Mouse (Mus musculus): Measurements from ENCODE around the gene Trmt5. TPM values are rescaled to one million over a fixed set of nuclear protein-coding genes. Genes with fewer than 3 reads are reported as not detected.

Gene Trmt5
- total RNA-seq (2022), result 10 to 100 TPM; 11.2 to 14.4 (median 12.3) TPM

DNA sequence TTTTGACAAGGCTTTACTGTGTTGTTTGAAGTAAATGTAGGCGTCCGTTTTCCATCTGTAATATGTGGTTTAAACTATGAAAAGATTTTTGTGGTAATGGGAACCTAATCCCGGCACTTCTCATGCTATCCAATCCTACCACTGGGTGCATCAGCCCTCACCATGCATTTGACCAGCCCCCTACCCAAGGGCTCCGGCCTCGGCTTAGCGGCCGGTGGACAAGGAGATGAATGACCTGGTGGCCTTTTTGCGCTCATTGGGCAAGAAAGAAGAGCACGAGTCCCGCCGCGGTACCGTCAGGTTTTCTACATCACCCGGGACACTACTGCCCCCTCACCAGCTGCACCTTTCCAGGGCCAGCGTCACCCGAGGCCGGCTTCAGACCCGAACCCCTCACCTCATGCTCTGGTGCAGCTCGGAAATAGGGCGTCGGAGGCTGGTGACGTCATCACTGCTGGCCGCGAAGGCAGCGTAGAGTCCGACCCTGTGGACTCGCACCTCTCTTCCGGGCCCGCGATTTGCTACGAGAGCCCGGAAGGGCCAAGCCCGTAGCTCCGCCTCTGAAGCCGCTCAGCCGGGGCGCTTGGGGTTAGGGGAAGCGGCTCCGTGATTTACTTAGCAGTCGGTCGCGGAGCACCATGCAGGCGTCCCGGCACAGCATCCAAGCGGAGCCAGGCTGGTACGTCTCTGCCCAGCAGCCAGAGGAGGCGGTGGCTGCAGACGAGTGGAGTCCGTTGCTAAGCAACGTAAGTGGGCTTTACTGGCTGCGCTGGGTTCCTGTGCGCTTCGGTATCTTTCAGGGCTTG is at the start of gene Trmt5, which contains the start of gene Slc38a6:
Gene Trmt5, minus strand, starts transcription at position 424 of the 806 bp plus-strand sequence.
Gene Slc38a6, plus strand, starts transcription at position 493 of the 806 bp plus-strand sequence.
- DNase-seq (ENCODE audit: low spot score in 2 of 2), result peak; percentile 90 to 92

- peak in 1 of 2 experiments; percentile 32 for DNase-seq (ENCODE audit: low spot score in 2 of 2)
Observed at GRCm38 (mm10) chr12:73334051-73334551, 47.6 kb upstream of the Trmt5 start.

- DNase-seq (ENCODE audit: low spot score in 2 of 2), result no peak
Observed at GRCm38 (mm10) chr12:73332701-73333100, 46.2 kb upstream of the Trmt5 start.

GRCm38 (mm10) chr12:73330236-73330635 is 43.7 kb upstream of the Trmt5 start:
- DNase-seq (ENCODE audit: low spot score in 2 of 2), result no peak

- DNase-seq (ENCODE audit: low spot score in 2 of 2), result no peak
Observed at GRCm38 (mm10) chr12:73328448-73329167, 42.1 kb upstream of the Trmt5 start.

DNA sequence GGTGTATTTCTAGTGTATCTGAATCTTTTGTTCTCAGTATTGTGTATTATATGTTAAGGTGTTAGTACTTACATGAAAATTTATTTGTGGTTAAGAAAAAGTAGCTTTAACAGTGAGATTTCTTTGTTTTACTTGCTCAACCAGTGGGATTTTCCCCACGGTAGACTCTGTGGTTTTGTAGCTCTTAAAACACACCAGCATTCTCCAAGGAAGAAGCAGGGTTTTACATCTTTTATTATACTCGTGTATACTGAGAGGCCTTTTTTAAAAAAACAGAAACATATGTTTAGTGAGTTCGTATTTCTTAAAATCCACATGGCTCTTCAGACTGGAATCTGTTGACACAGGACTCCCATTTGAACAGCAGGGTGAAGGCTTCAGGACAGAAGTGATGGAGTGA is 40.9 kb upstream of the Trmt5 start:
- no peak for DNase-seq (ENCODE audit: low spot score in 2 of 2)

- no peak for DNase-seq (ENCODE audit: low spot score in 2 of 2)
Observed at GRCm38 (mm10) chr12:73325617-73326016, 39.1 kb upstream of the Trmt5 start.

DNA sequence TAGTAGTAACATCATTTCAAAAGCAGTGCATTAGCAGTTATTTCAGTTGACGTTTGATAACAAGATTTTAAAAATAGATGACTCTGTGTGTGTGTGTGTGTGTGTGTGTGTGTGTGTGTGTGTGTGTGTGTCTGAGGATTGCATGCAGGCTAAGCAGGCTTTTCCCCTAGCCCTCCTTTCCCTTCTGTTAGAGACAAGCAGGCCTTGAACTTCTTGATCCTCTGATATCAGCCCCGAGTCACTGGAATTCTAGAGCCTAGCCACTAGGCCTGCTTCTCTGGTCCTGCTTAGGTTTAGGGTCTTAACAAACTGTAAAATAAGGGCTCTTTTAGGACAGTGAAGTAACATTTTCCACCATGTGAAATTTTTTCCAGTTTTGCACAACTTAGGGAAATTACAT is 38.7 kb upstream of the Trmt5 start:
- DNase-seq (ENCODE audit: low spot score in 2 of 2), result no peak

- no peak for DNase-seq (ENCODE audit: low spot score in 2 of 2)
Observed at GRCm38 (mm10) chr12:73324742-73325141, 38.2 kb upstream of the Trmt5 start.

DNA sequence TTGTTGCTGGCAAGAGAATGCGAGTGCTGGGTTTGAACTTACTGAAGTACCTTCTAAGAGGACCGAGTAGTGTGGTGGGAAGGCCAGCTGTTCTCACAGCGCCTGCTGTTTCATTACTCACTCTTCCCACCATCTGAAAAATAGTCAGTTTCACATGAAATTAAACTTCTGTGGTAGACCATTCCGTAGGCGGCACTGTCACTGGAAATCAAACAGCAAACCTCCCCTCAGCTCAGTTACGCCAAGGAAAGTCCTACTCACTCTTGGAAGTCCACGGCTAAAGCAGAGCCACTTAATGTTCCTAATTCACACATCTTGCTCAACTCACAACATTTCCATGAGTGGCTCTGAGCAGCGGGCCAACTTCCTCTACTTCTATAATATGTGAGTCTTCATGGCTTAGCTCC is 37.7 kb upstream of the Trmt5 start:
- peak in 1 of 2 experiments; percentile 9 for DNase-seq (ENCODE audit: low spot score in 2 of 2)

GRCm38 (mm10) chr12:73317706-73318686 is 31.5 kb upstream of the Trmt5 start:
- no peak for DNase-seq (ENCODE audit: low spot score in 2 of 2)

- DNase-seq (ENCODE audit: low spot score in 2 of 2), result no peak
Observed at GRCm38 (mm10) chr12:73308711-73309110, 22.2 kb upstream of the Trmt5 start.

DNA sequence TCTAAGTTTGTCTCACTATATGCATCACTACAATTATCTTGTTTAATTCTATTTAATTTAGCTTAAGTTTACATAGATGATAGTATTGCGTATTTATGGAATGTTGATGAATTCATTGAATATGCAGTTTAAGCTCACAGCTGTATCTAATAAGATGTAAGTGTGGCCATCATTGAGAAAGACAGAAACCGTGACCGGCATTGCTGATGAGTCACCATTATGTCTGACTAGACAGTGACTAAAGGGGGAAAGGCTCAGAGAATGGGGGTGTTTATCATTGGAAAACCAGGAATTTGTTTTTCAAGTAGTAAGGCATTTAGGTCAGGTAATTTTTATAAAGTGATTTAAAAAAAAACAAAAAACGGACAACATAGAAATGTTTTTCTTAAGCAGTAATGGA is 21.2 kb upstream of the Trmt5 start:
- no peak for DNase-seq (ENCODE audit: low spot score in 2 of 2)

- no peak for DNase-seq (ENCODE audit: low spot score in 2 of 2)
Observed at GRCm38 (mm10) chr12:73304636-73305035, 18.1 kb upstream of the Trmt5 start.

DNA sequence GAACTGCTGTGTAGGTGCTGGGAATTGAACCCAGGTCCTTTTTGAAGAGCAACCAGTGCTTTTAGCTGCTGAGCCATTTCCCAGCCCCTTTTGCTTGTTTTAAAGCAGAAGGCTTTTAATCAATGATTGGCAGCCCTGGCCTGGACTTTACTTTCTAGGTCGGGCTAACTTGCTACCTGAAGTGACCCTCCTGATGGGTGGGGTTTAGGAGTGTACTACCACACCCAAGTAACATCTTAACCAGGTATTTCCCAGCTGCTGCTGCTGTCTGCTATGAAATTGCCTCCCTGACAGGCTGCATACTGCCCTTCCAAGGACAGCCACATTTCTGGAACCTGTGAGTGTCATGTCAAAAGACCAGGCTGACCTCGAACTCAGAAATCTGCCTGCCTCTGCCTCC is 14.0 kb upstream of the Trmt5 start:
- no peak for DNase-seq (ENCODE audit: low spot score in 2 of 2)

DNA sequence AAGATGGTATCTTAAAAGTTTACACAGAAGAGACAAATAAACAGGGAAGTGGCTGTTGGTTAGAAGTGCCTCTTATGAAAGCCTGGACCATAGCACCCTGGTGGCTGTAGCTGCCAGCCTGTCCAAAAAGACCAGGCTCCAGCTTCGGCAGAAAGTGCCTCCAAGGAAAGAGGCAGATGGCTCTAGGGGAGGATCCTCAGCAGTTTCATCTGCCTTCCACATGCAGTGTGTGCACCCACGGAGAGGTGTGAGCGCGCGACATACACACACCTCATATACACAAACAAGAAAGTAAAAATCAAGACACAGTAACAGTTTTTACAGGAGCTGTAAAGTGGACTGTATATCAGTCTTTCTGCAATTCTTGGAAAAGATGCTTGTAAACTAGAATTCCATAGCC is 12.1 kb upstream of the Trmt5 start:
- no peak for DNase-seq (ENCODE audit: low spot score in 2 of 2)

- no peak for DNase-seq (ENCODE audit: low spot score in 2 of 2)
Observed at GRCm38 (mm10) chr12:73295505-73296140, 9.1 kb upstream of the Trmt5 start.

DNA sequence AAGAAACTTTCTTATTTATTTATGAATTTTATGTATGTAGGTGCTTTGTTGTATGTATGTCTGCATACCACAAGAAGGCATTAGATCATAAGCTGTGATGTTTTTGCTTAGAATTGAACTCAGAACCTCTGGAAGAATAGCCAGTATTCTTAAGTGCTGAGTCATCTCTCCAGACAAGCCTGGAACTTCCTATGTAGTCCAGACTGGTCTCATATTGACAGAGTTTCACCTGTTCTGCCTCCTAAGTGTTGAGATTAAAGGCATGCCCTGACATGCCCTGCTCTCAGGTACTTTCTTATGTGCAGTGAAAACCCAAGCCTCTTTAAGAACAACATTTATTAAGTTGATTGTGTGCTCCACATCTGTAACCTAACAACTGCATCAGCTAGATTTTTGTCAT is 8.4 kb upstream of the Trmt5 start:
- DNase-seq (ENCODE audit: low spot score in 2 of 2), result no peak

DNA sequence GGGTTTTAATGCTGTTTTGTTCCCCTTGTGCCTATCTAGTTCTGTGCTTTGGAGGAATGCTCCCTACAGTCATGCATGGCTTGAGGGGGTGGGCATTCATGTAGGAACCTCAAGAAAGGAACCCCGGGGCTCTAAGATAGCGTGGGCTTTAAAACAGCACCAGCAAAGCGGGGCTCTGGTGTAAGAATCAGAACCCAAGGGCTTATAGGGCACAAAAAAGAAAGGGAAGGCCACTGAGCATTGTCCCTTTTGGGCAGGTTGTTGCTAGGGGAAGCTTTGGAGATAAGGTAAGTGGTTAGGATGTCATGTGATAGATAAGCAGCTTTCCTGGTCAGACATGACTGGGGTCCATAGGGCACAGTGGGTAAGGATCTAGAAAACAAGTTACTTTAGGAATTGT is 2.1 kb upstream of the Trmt5 start:
- no peak for DNase-seq (ENCODE audit: low spot score in 2 of 2)

DNA sequence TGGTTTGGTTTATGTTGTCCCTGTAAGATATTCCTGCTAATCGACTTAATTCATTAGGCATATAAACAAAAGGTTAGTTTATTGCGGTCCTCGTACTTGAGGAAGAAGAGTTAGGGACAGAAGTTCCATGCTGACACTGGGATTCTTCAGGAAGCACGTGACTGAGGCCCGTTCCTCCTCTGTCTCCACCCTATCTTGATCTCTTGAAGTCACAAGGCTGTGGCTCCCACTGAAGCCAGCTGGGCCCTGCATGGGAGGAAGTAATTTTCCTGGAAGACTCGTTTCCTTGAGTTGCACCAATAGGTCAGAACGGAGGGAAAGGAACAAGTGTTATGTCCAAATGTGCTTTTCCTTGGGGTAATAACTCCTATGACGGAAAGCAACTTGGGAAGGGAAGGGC is 1.1 kb upstream of the Trmt5 start:
- no peak for DNase-seq (ENCODE audit: low spot score in 2 of 2)

- DNase-seq (ENCODE audit: low spot score in 2 of 2), result no peak
Observed at GRCm38 (mm10) chr12:73274921-73275320, 11.6 kb downstream of the Trmt5 start.
